Mouse (Mus musculus) hindbrain, postnatal 0 days (tissue): ENCODE results near the gene Bace2. TPM values are rescaled to one million over a fixed set of nuclear protein-coding genes. Genes with fewer than 3 reads are reported as not detected.

Source experiments
- ATAC-seq: fragments of 200-750 bp; cut with Nextera tagmentation; 2 replicates; pipeline ENCODE4 v1.8.0; 2017; ENCODE audit warnings: mild to moderate bottlenecking, moderate TSS enrichment, moderate library complexity
- DNase-seq: peaks from one replicate; pipeline ENCODE4 v3.0.0-alpha.2; 2015; ENCODE audit warnings: low spot score
- H3K27ac ChIP-seq: fragments of 300-500 bp; sonication (generic); 2 replicates; pipeline ENCODE4 v1.5.1; 2014; ENCODE audit warnings: mild to moderate bottlenecking
- H3K27me3 ChIP-seq: fragments of 300-500 bp; sonication (generic); 2 replicates; pipeline ENCODE4 v1.6.1; 2014; ENCODE audit warnings: low read length, mixed read lengths; ENCODE audit not compliant: insufficient read depth
- H3K36me3 ChIP-seq: fragments of 300-500 bp; sonication (generic); 2 replicates; pipeline ENCODE4 v1.6.1; 2014; ENCODE audit warnings: low read length, mixed read lengths; ENCODE audit not compliant: insufficient read depth
- H3K4me1 ChIP-seq: fragments of 300-500 bp; sonication (generic); 2 replicates; pipeline ENCODE4 v1.6.1; 2014; ENCODE audit warnings: antibody characterized with exemption, low read length, mixed read lengths; ENCODE audit not compliant: insufficient read depth
- H3K4me2 ChIP-seq: fragments of 300-500 bp; sonication (generic); 2 replicates; pipeline ENCODE4 v1.6.1; 2014; ENCODE audit warnings: low read depth, mild to moderate bottlenecking, low read length, moderate library complexity, mixed read lengths
- H3K4me3 ChIP-seq: fragments of 300-500 bp; sonication (generic); 2 replicates; pipeline ENCODE4 v1.5.1; 2014; ENCODE audit warnings: low read length
- H3K9ac ChIP-seq: fragments of 300-500 bp; sonication (generic); replicated peaks from 2 replicates; pipeline ENCODE4 v1.6.1; 2014; ENCODE audit warnings: mild to moderate bottlenecking, low read length, moderate library complexity, mixed read lengths
- H3K9me3 ChIP-seq: fragments of 300-500 bp; sonication (generic); 2 replicates; pipeline ENCODE4 v1.6.1; 2016; ENCODE audit warnings: low read length, mixed read lengths
- CTCF ChIP-seq: IDR thresholded peaks from 2 replicates; pipeline ENCODE4 v1.5.1; 2016; ENCODE audit warnings: antibody characterized with exemption, control low read depth, low read depth
- WGBS: fragments of 180-500 bp; shearing (Covaris S2); extraction: QIAGEN DNeasy Blood & Tissue Kit; methylation state at CpG from one replicate; pipeline ENCODE4 v1.1.7; 2014; 5-methylcytosine and 5-hydroxymethylcytosine counted together
- polyA plus RNA-seq: library from polyadenylated mRNA; unstranded; fragments of >200 nt; fragmentation: Nextera tagmentation; extraction: Ambion mirVana; gene quantifications from 2 replicates; pipeline ENCODE4 v1.2.1, GENCODE M21; 2015
- total RNA-seq: library from RNA; depleted of rRNA; stranded (reverse); fragments of >200 nt; gene quantifications from 2 replicates; pipeline ENCODE4 v1.2.3, GENCODE M21; 2014

Bace2 gene
- total and polyA plus RNA-seq, 2 experiments from 2014 or later = 1.5 to 6.1 TPM

GRCm38 (mm10) chr16:97399991-97400390 lies 43.4 kb downstream of the Bace2 start:
- no peak overlapping the region for H3K4me2 ChIP-seq
- ATAC-seq = no peak
- no peaks in the 10 kb centered on the region for H3K27me3 ChIP-seq
- H3K27ac ChIP-seq = no peak overlapping the region
- TF ChIP-seq CTCF = no peak
- no peak overlapping the region for H3K4me3 ChIP-seq
- no peak for DNase-seq
- 94% methylated on average over 4 of the region's 4 CpGs for WGBS
- no peaks in the 10 kb centered on the region for H3K9me3 ChIP-seq
- no peak overlapping the region for H3K9ac ChIP-seq
- H3K36me3 ChIP-seq = no peaks in the 10 kb centered on the region
- 0 out of 2 replicates have a peak, but pooled peaks cover 4% of the 10 kb centered on the region for H3K4me1 ChIP-seq

- no peak overlapping the region for H3K4me3 ChIP-seq
- no peak for TF ChIP-seq CTCF
- H3K9me3 ChIP-seq = no peaks in the 10 kb centered on the region
- H3K9ac ChIP-seq = no peak overlapping the region
- no peak overlapping the region for H3K4me2 ChIP-seq
- H3K27ac ChIP-seq = no peak overlapping the region
- H3K36me3 ChIP-seq = no peaks in the 10 kb centered on the region
- no peak for ATAC-seq
- no peak for DNase-seq
- H3K27me3 ChIP-seq = no peaks in the 10 kb centered on the region
- H3K4me1 ChIP-seq = 0 out of 2 replicates have a peak, but pooled peaks cover 4% of the 10 kb centered on the region
Measured at GRCm38 (mm10) chr16:97401741-97402140, 45.2 kb downstream of the Bace2 start.

- Histone ChIP-seq H3K4me2 (no peak overlapping the region), H3K9ac (no peak overlapping the region), H3K4me3 (no peak overlapping the region), H3K36me3 (no peaks in the 10 kb centered on the region), H3K27me3 (no peaks in the 10 kb centered on the region), H3K4me1 (0 out of 2 replicates have a peak, but pooled peaks cover 4% of the 10 kb centered on the region), H3K27ac (no peak overlapping the region), H3K9me3 (no peaks in the 10 kb centered on the region)
- DNase-seq (no peak), ATAC-seq (no peak)
- no peak for TF ChIP-seq CTCF
- 60% methylated on average over 4 of the region's 4 CpGs for WGBS
Measured at GRCm38 (mm10) chr16:97402213-97402785, 45.8 kb downstream of the Bace2 start.

- Histone ChIP-seq H3K27ac (no peak overlapping the region), H3K4me2 (no peak overlapping the region), H3K36me3 (no peaks in the 10 kb centered on the region), H3K4me3 (no peak overlapping the region), H3K9ac (no peak overlapping the region), H3K27me3 (no peaks in the 10 kb centered on the region), H3K9me3 (no peaks in the 10 kb centered on the region), H3K4me1 (0 out of 2 replicates have a peak, but pooled peaks cover 4% of the 10 kb centered on the region)
- ATAC-seq (no peak), DNase-seq (no peak)
- no peak for TF ChIP-seq CTCF
- 94% methylated on average over 5 of the region's 5 CpGs for WGBS
Measured at GRCm38 (mm10) chr16:97405476-97406012, 49.0 kb downstream of the Bace2 start.

DNA sequence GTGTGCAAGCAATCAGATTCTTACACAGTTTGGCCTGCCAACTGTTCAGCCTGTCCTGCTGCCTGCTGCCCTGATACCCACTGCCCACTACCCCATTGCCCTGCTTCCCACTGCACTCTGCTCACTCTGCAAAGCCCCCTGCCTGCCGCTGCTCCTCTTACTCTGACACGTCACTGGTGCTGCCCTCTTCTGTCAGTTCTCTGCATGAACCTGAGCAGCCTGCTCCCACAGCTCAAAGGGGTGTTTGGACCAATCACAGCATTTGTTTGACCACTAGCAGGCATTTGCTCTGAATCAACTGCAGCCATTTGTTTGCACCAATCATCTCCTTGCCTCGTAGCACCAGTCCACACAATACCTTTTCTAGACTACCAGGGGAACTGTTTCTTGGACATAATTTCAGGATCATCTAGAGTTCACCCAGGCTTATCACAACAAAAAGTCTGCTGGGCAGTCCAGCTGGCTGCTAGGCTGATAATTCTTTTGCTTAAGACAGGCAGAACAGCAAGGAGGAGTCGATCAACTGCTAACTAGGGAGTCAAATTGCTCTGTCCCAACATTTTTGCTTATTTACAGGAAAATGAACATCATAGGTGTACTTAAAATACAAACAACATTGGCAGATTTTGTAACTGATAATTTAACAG lies 61.5 kb downstream of the Bace2 start:
- Histone ChIP-seq H3K4me1 (no peaks in the 10 kb centered on the region), H3K4me3 (no peak overlapping the region), H3K36me3 (no peaks in the 10 kb centered on the region), H3K4me2 (no peak overlapping the region), H3K9ac (no peak overlapping the region), H3K27me3 (no peaks in the 10 kb centered on the region), H3K9me3 (no peaks in the 10 kb centered on the region), H3K27ac (no peak overlapping the region)
- DNase-seq = peak; percentile 75
- peak; percentile 84 for ATAC-seq
- TF ChIP-seq CTCF = peak; percentile 84
- 25% methylated on average over 4 of the region's 4 CpGs for WGBS

GRCm38 (mm10) chr16:97418749-97419453 lies 62.4 kb downstream of the Bace2 start:
- no peak overlapping the region for H3K4me2 ChIP-seq
- WGBS = 91% methylated on average over 6 of the region's 6 CpGs
- no peak overlapping the region for H3K9ac ChIP-seq
- no peaks in the 10 kb centered on the region for H3K27me3 ChIP-seq
- H3K9me3 ChIP-seq = no peaks in the 10 kb centered on the region
- H3K4me1 ChIP-seq = no peaks in the 10 kb centered on the region
- ATAC-seq (no peak), DNase-seq (no peak)
- no peak overlapping the region for H3K27ac ChIP-seq
- no peaks in the 10 kb centered on the region for H3K36me3 ChIP-seq
- TF ChIP-seq CTCF = no peak
- no peak overlapping the region for H3K4me3 ChIP-seq
